Mouse (Mus musculus): ENCODE measurements around the gene Rbbp5. TPM values are rescaled to one million over a fixed set of nuclear protein-coding genes. Genes with fewer than 3 reads are reported as not detected.

Rbbp5 gene
- total and polyA plus RNA-seq, 3 experiments, result 33.3 to 43.5 TPM; not detected in 1

DNA sequence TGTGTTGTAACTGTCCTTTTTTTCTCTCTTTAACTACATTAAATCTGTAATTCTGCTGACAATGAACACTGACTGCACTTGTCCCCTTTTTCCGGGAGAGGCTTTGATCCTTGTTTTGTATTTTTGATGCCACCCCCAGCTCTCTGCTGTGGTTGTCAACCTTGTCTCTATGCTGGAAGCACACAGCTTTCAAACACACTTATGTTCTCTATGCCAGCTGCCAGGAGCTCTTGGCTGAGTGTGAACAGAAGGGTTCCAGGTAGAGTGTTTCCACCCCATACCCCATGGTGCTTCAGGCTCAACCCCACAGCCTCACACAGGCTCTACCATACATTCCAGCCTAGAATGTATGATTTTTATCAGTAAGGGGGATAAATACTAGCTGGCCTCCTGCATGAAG, 2.7 kb upstream of the Rbbp5 start:
- no peak for TF ChIP-seq BHLHE40 (IDR thresholded peaks at IDR 0.05; ENCODE audit: borderline replicate concordance, low read depth, low read length)
- Histone ChIP-seq H3K9ac (ENCODE audit: control insufficient read depth, low read depth, low read length, poor library complexity, severe bottlenecking) (no peak overlapping the region), H3K4me3 (ENCODE audit: control insufficient read depth in 1 of 2, insufficient read depth in 1 of 2, low read depth in 2 of 2, low read length in 2 of 2) (no peak overlapping the region), H3K27me3 (ENCODE audit: control insufficient read depth in 1 of 2, insufficient read depth in 2 of 2, low read length in 2 of 2) (no peaks in the 10 kb centered on the region), H3K27ac (ENCODE audit: control insufficient read depth, low read depth, low read length) (no peak overlapping the region), H3K79me2 (ENCODE audit: control insufficient read depth, insufficient read depth, low read length, poor library complexity) (peaks cover 29% of the 10 kb centered on the region), H3K9me3 (replicated peaks; ENCODE audit: insufficient read depth, low read length) (no peaks in the 10 kb centered on the region), H3K4me1 (ENCODE audit: control insufficient read depth in 1 of 2, insufficient read depth in 2 of 2, low read length in 2 of 2) (peaks cover 2 to 9% of the 10 kb centered on the region in 2 experiments), H3K36me3 (ENCODE audit: control insufficient read depth in 1 of 2, insufficient read depth in 2 of 2, low read length in 2 of 2) (peaks cover 0 to 27% of the 10 kb centered on the region in 2 experiments; a peak in 2 of 4 replicates)
- DNase-seq (ENCODE audit: low read depth, low spot score), result peak; percentile 18

DNA sequence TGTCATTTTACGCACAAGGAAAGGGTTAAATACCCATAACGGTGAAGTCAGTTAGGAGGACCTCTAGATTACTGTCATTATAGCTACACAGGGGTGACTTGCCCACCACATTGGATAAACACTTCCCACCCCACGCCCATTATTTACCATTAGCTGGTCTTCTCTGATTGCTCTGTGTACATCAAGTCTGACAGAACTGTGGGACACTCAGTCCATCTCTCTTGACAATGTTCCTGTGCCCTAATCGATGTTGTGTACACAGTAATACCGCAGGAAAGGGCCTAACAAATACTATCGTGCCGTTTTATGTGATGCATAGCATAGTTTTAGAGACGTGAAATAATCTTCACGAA, 614 bp upstream of the Rbbp5 start:
- Histone ChIP-seq H3K4me3 (ENCODE audit: control insufficient read depth in 1 of 2, insufficient read depth in 1 of 2, low read depth in 2 of 2, low read length in 2 of 2) (peak overlapping the region; percentile 53 to 99), H3K79me2 (ENCODE audit: control insufficient read depth, insufficient read depth, low read length, poor library complexity) (peaks cover 39% of the 10 kb centered on the region), H3K4me1 (ENCODE audit: control insufficient read depth in 1 of 2, insufficient read depth in 2 of 2, low read length in 2 of 2) (peaks cover 8 to 16% of the 10 kb centered on the region in 2 experiments), H3K9me3 (replicated peaks; ENCODE audit: insufficient read depth, low read length) (no peaks in the 10 kb centered on the region), H3K27me3 (ENCODE audit: control insufficient read depth in 1 of 2, insufficient read depth in 2 of 2, low read length in 2 of 2) (no peaks in the 10 kb centered on the region), H3K9ac (ENCODE audit: control insufficient read depth, low read depth, low read length, poor library complexity, severe bottlenecking) (peak overlapping the region; percentile 95), H3K36me3 (ENCODE audit: control insufficient read depth in 1 of 2, insufficient read depth in 2 of 2, low read length in 2 of 2) (peaks cover 0 to 36% of the 10 kb centered on the region in 2 experiments; a peak in 2 of 4 replicates), H3K27ac (ENCODE audit: control insufficient read depth, low read depth, low read length) (peak overlapping the region; percentile 60)
- DNase-seq (ENCODE audit: low read depth, low spot score), result peak; percentile 83
- TF ChIP-seq ETS1 (IDR thresholded peaks at IDR 0.05; ENCODE audit: low read depth, low read length) (no peak), NELFE (IDR thresholded peaks at IDR 0.05; ENCODE audit: low read depth, low read length) (no peak), UBTF (IDR thresholded peaks at IDR 0.05; ENCODE audit: borderline replicate concordance, insufficient read depth, low read depth, low read length) (0 out of 2 replicates have a peak, but pooled peaks have one; percentile 55), MYB (IDR thresholded peaks at IDR 0.05; ENCODE audit: low read depth, low read length) (no peak), POLR2A (IDR thresholded peaks at IDR 0.05; ENCODE audit: control insufficient read depth in 1 of 2, insufficient read depth in 1 of 2, low read depth in 1 of 2, low read length in 2 of 2, poor library complexity in 1 of 2) (no peak; a peak in 1 of 4 replicates), SIN3A (IDR thresholded peaks at IDR 0.05; ENCODE audit: low read length) (peak; percentile 7; the same call in 1 of the 2 replicates), EP300 (IDR thresholded peaks at IDR 0.05; ENCODE audit: low read depth in 1 of 2, low read length in 2 of 2) (peak in 1 of 2 experiments; percentile 31; a peak in 1 of 4 replicates)

DNA sequence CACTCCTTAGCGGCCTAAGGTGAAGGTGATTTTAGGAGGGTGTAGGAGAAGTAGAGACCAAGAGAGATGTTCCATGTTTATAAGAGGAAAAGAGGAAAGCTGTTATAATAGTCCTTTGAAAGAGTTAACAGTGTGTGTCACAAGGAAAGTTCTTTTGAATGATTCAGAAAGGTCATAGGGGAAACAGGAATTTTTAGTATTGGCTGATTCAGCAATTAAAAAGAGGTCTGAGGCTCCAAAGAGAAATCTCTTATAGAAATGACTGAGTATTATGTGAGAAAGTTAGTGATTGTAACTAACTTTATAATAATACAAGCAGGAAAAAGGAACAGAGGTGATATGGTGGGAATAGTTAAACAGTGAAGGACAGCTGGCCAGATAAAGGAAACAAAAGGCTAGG, 2.3 kb downstream of the Rbbp5 start:
- H3K27me3 ChIP-seq (ENCODE audit: control insufficient read depth in 1 of 2, insufficient read depth in 2 of 2, low read length in 2 of 2), result no peaks in the 10 kb centered on the region
- peaks cover 52% of the 10 kb centered on the region for H3K79me2 ChIP-seq (ENCODE audit: control insufficient read depth, insufficient read depth, low read length, poor library complexity)
- peaks cover 13 to 18% of the 10 kb centered on the region in 2 experiments for H3K4me1 ChIP-seq (ENCODE audit: control insufficient read depth in 1 of 2, insufficient read depth in 2 of 2, low read length in 2 of 2)
- no peak for DNase-seq (ENCODE audit: low read depth, low spot score)
- no peak overlapping the region for H3K27ac ChIP-seq (ENCODE audit: control insufficient read depth, low read depth, low read length)
- H3K9me3 ChIP-seq (replicated peaks; ENCODE audit: insufficient read depth, low read length), result no peaks in the 10 kb centered on the region
- H3K9ac ChIP-seq (ENCODE audit: control insufficient read depth, low read depth, low read length, poor library complexity, severe bottlenecking), result no peak overlapping the region
- TF ChIP-seq RAD21 (IDR thresholded peaks at IDR 0.05; ENCODE audit: low read depth, low read length) (no peak), SIN3A (IDR thresholded peaks at IDR 0.05; ENCODE audit: low read length) (no peak), BHLHE40 (IDR thresholded peaks at IDR 0.05; ENCODE audit: borderline replicate concordance, low read depth, low read length) (no peak), MAFK (IDR thresholded peaks at IDR 0.05; ENCODE audit: borderline replicate concordance, low read depth, low read length) (peak; percentile 55; the same call in 1 of the 2 replicates)
- no peak overlapping the region for H3K4me3 ChIP-seq (ENCODE audit: control insufficient read depth in 1 of 2, insufficient read depth in 1 of 2, low read depth in 2 of 2, low read length in 2 of 2)
- peaks cover 10 to 42% of the 10 kb centered on the region in 2 experiments for H3K36me3 ChIP-seq (ENCODE audit: control insufficient read depth in 1 of 2, insufficient read depth in 2 of 2, low read length in 2 of 2)

Data from MEL (cell line).